Comparison of ENCODE assay signal across 8 mouse cellular contexts in genomic region chr7:28812949-28813348, GRCm38 (mm10). TPM values are rescaled to one million over a fixed set of nuclear protein-coding genes. Genes with fewer than 3 reads are reported as not detected.
DNase-seq lines count a peak whose midpoint lies in the region; ATAC-seq and TF ChIP-seq lines count a peak whose summit lies in the region.
"Had no signal": no experiment of that assay in that cellular context is flagged by ENCODE, and none has a peak within 500 bp of the region (broad histone marks: within the 10 kb centered on the region; RNA-seq: fewer than 3 reads in every experiment).

No protein-coding gene starts in this region.

- peak overlapping the region; percentile 90 for H3K4me2 ChIP-seq in CH12.LX (ENCODE audit: insufficient read depth, low read depth, poor library complexity, severe bottlenecking)
- H3K4me2 ChIP-seq in heart, embryonic 14.5 days (ENCODE audit: low read length) = peak overlapping the region; percentile 89
- peak overlapping the region; percentile 87 for H3K4me2 ChIP-seq in liver, embryonic 15.5 days

- no peak for TF ChIP-seq EP300 in CH12.LX (IDR thresholded peaks at IDR 0.05; ENCODE audit: low read length)

- no peaks in the 10 kb centered on the region for H3K27me3 ChIP-seq in CH12.LX (replicated peaks)
- no peaks in the 10 kb centered on the region for H3K27me3 ChIP-seq in heart, embryonic 14.5 days (ENCODE audit: control insufficient read depth, insufficient read depth, low read length)
- no peaks in the 10 kb centered on the region for H3K27me3 ChIP-seq in liver, embryonic 15.5 days

- DNase-seq in 416B (ENCODE audit: low read depth) (peak; percentile 71), CH12.LX (ENCODE audit: extremely low read depth) (no peak)
- DNase-seq in thymus, postnatal 36 days = no peak
- DNase-seq in thymus, postnatal 10 days (ENCODE audit: low spot score in 2 of 2) = no peak
- no peak for DNase-seq in left cerebral cortex, adult 11 months (ENCODE audit: low spot score)
- DNase-seq: cerebellum, adult 11 months had no signal

- WGBS in heart, embryonic 14.5 days = 52% methylated on average over 5 of the region's 5 CpGs
- 67% methylated on average over 5 of the region's 5 CpGs for WGBS in liver, embryonic 15.5 days (ENCODE audit: insufficient replicate concordance)

- peak overlapping the region; percentile 55; the same call in 1 of the 2 replicates for H3K27ac ChIP-seq in CH12.LX (ENCODE audit: insufficient read depth, low read depth)
- peak overlapping the region in 1 of 2 experiments; percentile 98; a peak in 2 of 4 replicates for H3K27ac ChIP-seq in heart, embryonic 14.5 days (replicated peaks in 1 of 2; ENCODE audit: control insufficient read depth in 1 of 2, insufficient read depth in 1 of 2, low read depth in 2 of 2, low read length in 2 of 2)
- peak overlapping the region; percentile 94 for H3K27ac ChIP-seq in liver, embryonic 15.5 days (replicated peaks)

- peaks cover 14 to 60% of the 10 kb centered on the region in 2 experiments for H3K4me1 ChIP-seq in CH12.LX (ENCODE audit: control insufficient read depth in 1 of 2, insufficient read depth in 2 of 2)
- peaks cover 20 to 62% of the 10 kb centered on the region in 2 experiments for H3K4me1 ChIP-seq in heart, embryonic 14.5 days (ENCODE audit: control insufficient read depth in 2 of 2, insufficient read depth in 2 of 2, low read length in 2 of 2)
- peaks cover 75% of the 10 kb centered on the region for H3K4me1 ChIP-seq in liver, embryonic 15.5 days (replicated peaks)

- dilution Hi-C loops in CH12.LX (cut with MboI; ENCODE audit: extremely low pct_ligation_motif_present, extremely low pct_unique_long_range_greater_than_20kb, low sequenced_read_pairs) = no loop called here

- TF ChIP-seq POLR2A in CH12.LX (IDR thresholded peaks at IDR 0.05; ENCODE audit: low read depth, low read length) = no peak

- in situ Hi-C loops in CH12.LX (cut with MboI; ENCODE audit: low pct_ligation_motif_present, low pct_unique_long_range_greater_than_20kb, low sequenced_read_pairs) = no loop called here

- TF ChIP-seq CTCF in CH12.LX (conservative IDR thresholded peaks at IDR 0.05 in 1 of 2, IDR thresholded peaks at IDR 0.05 in 1 of 2; ENCODE audit: low read depth in 2 of 2, low read length in 2 of 2) = peak in 1 of 2 experiments; percentile 31; a peak in 2 of 4 replicates

- peak overlapping the region; percentile 100 for H3K9ac ChIP-seq in CH12.LX (ENCODE audit: insufficient read depth, low read depth)
- peak overlapping the region; percentile 94 for H3K9ac ChIP-seq in heart, embryonic 14.5 days (ENCODE audit: low read length)
- H3K9ac ChIP-seq in liver, embryonic 15.5 days = peak overlapping the region; percentile 81; the same call in 1 of the 2 replicates

- ATAC-seq in heart, embryonic 14.5 days (ENCODE audit: insufficient number of reproducible peaks, insufficient read depth, low FRiP score, low read depth) = no peak
- ATAC-seq in liver, embryonic 15.5 days (ENCODE audit: insufficient read depth) = no peak

- peaks cover 66% of the 10 kb centered on the region for H3K79me2 ChIP-seq in CH12.LX (replicated peaks; ENCODE audit: control insufficient read depth, extremely low read depth, insufficient read depth, poor library complexity, severe bottlenecking)

- no peak for TF ChIP-seq RAD21 in CH12.LX (IDR thresholded peaks at IDR 0.05; ENCODE audit: low read depth, low read length)

- H3K9me3 ChIP-seq in CH12.LX (replicated peaks; ENCODE audit: low read length) = no peaks in the 10 kb centered on the region
- no peaks in the 10 kb centered on the region for H3K9me3 ChIP-seq in heart, embryonic 14.5 days (ENCODE audit: control insufficient read depth, low read length)
- H3K9me3 ChIP-seq in liver, embryonic 15.5 days (replicated peaks) = no peaks in the 10 kb centered on the region

- H3K4me3 ChIP-seq in CH12.LX (replicated peaks in 1 of 3; ENCODE audit: low read depth in 2 of 3, low read length in 2 of 3, poor library complexity in 1 of 3) = peak overlapping the region in 2 of 3 experiments; percentile 74 to 96
- H3K4me3 ChIP-seq in heart, embryonic 14.5 days (ENCODE audit: control insufficient read depth in 1 of 2, insufficient read depth in 1 of 2, low read depth in 1 of 2, low read length in 2 of 2) = peak overlapping the region in 1 of 2 experiments; percentile 77; a peak in 2 of 4 replicates
- peak overlapping the region; percentile 88 for H3K4me3 ChIP-seq in liver, embryonic 15.5 days (replicated peaks)

- H3K36me3 ChIP-seq in CH12.LX (replicated peaks in 1 of 2; ENCODE audit: control insufficient read depth in 1 of 2, insufficient read depth in 1 of 2, low read length in 1 of 2) = peaks cover 56 to 62% of the 10 kb centered on the region in 2 experiments
- H3K36me3 ChIP-seq in heart, embryonic 14.5 days (ENCODE audit: control insufficient read depth, insufficient read depth, low read length) = peaks cover 62% of the 10 kb centered on the region
- peaks cover 63% of the 10 kb centered on the region for H3K36me3 ChIP-seq in liver, embryonic 15.5 days (replicated peaks)

TF ChIP-seq in CH12.LX, 34 proteins besides CTCF, POLR2A, EP300 and RAD21:
- TF ChIP-seq ZMIZ1 (IDR thresholded peaks at IDR 0.05; ENCODE audit: low read depth, low read length) = 0 out of 2 replicates have a peak, but pooled peaks have one; percentile 3
- no peak for TF ChIP-seq MEF2A (IDR thresholded peaks at IDR 0.05; ENCODE audit: borderline replicate concordance, low read depth, low read length)
- TF ChIP-seq MYC (IDR thresholded peaks at IDR 0.05; ENCODE audit: low read depth, low read length) = no peak
- TF ChIP-seq BHLHE40 (IDR thresholded peaks at IDR 0.05; ENCODE audit: low read depth, low read length) = no peak
- no peak for TF ChIP-seq POLR2AphosphoS2 (IDR thresholded peaks at IDR 0.05; ENCODE audit: low read depth, low read length)

RNA-seq across cellular contexts. Expression of gene Hnrnpl, which starts 4.6 kb away (rescaled TPM):
- 296 and 342 TPM in 2 replicates for total RNA-seq in CH12.LX (2012; rRNA removed)
- total RNA-seq in CH12.LX (2014; rRNA removed) = 365 and 371 TPM in 2 replicates
- polyA plus RNA-seq in CH12.LX (2012; ENCODE audit: insufficient read length, low read depth) = 640 and 645 TPM in 2 replicates
- polyA plus RNA-seq in heart, embryonic 14.5 days (2014; fragmentation: Nextera tagmentation; extraction: Ambion mirVana) = 151 and 155 TPM in 2 replicates
- polyA plus RNA-seq in liver, embryonic 15.5 days (2015; fragmentation: Nextera tagmentation; extraction: Ambion mirVana) = 79.3 and 86.9 TPM in 2 replicates

RNA-seq across cellular contexts. Expression of gene Ech1, which starts 12.1 kb away (rescaled TPM):
- total RNA-seq in CH12.LX (2012; rRNA removed) = 103 and 124 TPM in 2 replicates
- 119 and 121 TPM in 2 replicates for total RNA-seq in CH12.LX (2014; rRNA removed)
- polyA plus RNA-seq in CH12.LX (2012; ENCODE audit: insufficient read length, low read depth) = 65.1 and 67.6 TPM in 2 replicates
- polyA plus RNA-seq in heart, embryonic 14.5 days (2014; fragmentation: Nextera tagmentation; extraction: Ambion mirVana) = 252 and 254 TPM in 2 replicates
- 125 and 148 TPM in 2 replicates for polyA plus RNA-seq in liver, embryonic 15.5 days (2015; fragmentation: Nextera tagmentation; extraction: Ambion mirVana)

RNA-seq across cellular contexts. Expression of gene Lgals4, which starts 20.7 kb away (rescaled TPM):
- total RNA-seq in CH12.LX (2012; rRNA removed) (3.9 and 7.0 TPM in 2 replicates), CH12.LX (2014; rRNA removed) (2.6 and 3.6 TPM in 2 replicates)
- polyA plus RNA-seq in CH12.LX (2012; ENCODE audit: insufficient read length, low read depth) = 6.5 and 7.2 TPM in 2 replicates
- polyA plus RNA-seq in heart, embryonic 14.5 days (2014; fragmentation: Nextera tagmentation; extraction: Ambion mirVana) = 4.7 and 4.8 TPM in 2 replicates
- 4.8 and 6.4 TPM in 2 replicates for polyA plus RNA-seq in liver, embryonic 15.5 days (2015; fragmentation: Nextera tagmentation; extraction: Ambion mirVana)

RNA-seq across cellular contexts. Expression of gene Rinl, which starts 24.2 kb away (rescaled TPM):
- total RNA-seq in CH12.LX (2012; rRNA removed) (60.9 and 65.5 TPM in 2 replicates), CH12.LX (2014; rRNA removed) (41.5 and 46.1 TPM in 2 replicates)
- polyA plus RNA-seq in CH12.LX (2012; ENCODE audit: insufficient read length, low read depth) = 60.6 and 61.8 TPM in 2 replicates
- polyA plus RNA-seq in heart, embryonic 14.5 days (2014; fragmentation: Nextera tagmentation; extraction: Ambion mirVana) = 2.1 and 3.7 TPM in 2 replicates
- polyA plus RNA-seq in liver, embryonic 15.5 days (2015; fragmentation: Nextera tagmentation; extraction: Ambion mirVana) = 9.4 and 10.2 TPM in 2 replicates

RNA-seq across cellular contexts. Expression of gene Nfkbib, which starts 45.6 kb away (rescaled TPM):
- total RNA-seq in CH12.LX (2012; rRNA removed) (59.3 and 62.8 TPM in 2 replicates), CH12.LX (2014; rRNA removed) (24.6 and 30.5 TPM in 2 replicates)
- 97.5 and 101 TPM in 2 replicates for polyA plus RNA-seq in CH12.LX (2012; ENCODE audit: insufficient read length, low read depth)
- polyA plus RNA-seq in heart, embryonic 14.5 days (2014; fragmentation: Nextera tagmentation; extraction: Ambion mirVana) = 25.7 and 29.5 TPM in 2 replicates
- polyA plus RNA-seq in liver, embryonic 15.5 days (2015; fragmentation: Nextera tagmentation; extraction: Ambion mirVana) = 29.4 and 33.3 TPM in 2 replicates
